Mouse (Mus musculus) right cerebral cortex, adult 18-20 months (tissue): ENCODE data around the gene Cerk.
"Not testable (repeated sequence)": the region's sequence is repeated elsewhere in the genome, so short reads cannot be mapped to it uniquely, and the experiment has no call there.

Experiments
- DNase-seq: peaks from one replicate; pipeline ENCODE4 v3.0.0; 2022; ENCODE audit warnings: mixed read lengths

Cerk gene

DNA sequence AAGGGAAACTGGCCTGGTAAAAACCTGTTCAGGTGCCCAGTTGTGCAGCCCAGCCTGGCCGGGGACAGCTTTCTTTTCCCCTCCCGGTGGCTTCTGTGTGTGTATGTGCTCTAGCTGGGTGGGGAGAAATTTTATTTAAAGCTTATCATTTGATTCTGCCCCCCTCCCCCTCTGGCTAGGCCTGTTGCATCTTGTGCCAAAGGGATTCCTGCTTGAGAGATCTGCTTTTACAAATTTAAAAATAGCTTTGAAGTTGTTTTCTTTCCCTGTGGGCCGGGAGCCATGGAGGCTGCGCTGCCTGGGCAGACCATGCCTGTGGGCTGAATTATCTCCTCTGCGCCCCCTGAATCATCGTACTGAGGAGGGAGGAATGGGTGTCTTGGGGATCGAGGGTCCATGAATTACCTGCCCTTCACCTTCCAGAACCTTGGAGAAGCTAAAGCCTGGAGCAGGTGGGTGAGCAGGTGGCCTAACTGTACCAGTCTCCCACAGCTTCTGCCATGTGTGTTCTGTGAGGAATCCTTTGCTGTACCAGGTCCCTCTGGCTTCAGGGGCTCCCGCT lies 76.2 kb downstream of the Cerk start:
- peak; percentile 64 for DNase-seq

DNA sequence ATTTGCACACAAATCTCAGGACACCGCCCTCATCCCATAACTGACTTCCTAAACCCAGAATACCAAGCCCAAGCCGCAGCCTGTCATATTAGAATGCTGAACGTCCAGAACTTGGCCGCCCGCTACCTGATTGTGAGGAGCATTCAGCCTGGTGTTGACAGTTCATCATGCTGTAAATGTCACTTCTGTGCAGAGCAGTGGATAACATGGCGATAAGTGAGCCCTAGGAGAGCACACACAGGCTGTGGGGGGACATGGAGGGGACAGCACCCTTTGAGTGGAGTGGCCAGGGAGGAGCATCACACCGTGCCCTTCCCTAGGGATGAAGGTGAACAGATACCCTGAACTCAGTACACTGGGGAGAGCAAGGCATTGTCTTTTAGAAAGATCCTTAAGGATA lies 76.7 kb downstream of the Cerk start:
- no peak for DNase-seq

DNA sequence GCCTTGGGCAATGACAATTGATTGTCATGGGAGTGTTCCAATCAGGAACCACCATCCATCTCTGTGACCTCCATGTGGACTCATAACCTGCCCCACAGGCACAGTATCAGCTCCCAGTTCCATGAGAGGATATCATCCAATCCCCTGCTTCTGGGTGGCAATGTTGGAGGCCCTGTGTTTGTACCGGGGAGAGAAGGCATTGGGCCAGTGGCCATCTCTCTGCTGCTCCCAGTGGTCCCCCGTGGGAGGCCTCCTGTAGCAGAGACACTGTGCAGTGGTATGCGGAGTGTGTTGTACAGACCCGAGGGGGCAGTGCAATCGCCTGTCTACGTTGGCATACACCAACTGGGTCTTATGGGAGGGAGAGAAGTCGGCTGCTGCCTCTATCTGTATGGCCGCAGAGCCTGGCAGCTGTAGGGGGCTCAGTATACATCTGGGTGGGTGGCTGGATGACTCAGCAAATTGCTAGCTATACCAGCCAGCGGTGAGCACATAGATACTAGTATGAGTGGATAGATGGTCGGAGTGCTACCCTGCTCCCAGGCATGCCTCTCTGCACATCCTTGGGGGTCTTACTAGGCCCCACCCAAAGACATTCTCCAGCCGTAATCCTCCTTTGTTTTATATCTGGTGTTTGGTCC lies 78.0 kb downstream of the Cerk start:
- DNase-seq = no peak

DNA sequence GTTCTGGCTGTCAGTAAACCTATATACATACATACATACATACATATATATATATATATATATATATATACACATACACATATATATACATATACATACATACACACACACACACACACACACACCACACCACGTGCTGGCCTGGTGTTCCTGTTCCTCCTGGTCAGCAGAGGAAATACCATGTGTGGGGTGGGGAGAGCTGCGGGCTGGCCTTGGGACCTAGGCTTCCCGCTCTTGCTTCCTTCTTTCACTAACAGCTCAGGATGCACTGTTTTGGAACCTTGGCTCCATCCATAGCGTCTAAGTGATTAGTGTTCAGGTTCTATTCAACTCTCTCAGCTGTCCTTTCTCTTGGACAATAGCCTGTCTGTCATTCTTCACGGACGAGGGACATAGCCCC lies 80.2 kb downstream of the Cerk start:
- DNase-seq = no peak

DNA sequence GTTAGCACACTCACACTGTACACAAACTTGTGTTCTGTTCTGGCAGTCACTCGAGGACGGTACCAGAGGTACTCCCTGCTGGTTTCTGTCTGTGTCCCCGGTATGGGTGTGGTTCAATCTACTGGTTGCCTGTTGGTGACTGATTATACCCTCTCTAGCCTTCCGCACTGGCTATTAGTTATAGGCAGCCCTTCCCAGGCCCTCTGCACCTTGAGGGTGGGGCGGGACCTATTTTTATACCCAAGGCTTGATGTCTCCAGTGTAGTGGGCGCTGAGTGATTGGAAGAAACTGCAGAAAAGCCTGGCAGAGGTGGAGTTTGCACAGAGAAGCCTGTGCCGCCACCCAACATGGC lies 80.6 kb downstream of the Cerk start:
- no peak for DNase-seq

DNA sequence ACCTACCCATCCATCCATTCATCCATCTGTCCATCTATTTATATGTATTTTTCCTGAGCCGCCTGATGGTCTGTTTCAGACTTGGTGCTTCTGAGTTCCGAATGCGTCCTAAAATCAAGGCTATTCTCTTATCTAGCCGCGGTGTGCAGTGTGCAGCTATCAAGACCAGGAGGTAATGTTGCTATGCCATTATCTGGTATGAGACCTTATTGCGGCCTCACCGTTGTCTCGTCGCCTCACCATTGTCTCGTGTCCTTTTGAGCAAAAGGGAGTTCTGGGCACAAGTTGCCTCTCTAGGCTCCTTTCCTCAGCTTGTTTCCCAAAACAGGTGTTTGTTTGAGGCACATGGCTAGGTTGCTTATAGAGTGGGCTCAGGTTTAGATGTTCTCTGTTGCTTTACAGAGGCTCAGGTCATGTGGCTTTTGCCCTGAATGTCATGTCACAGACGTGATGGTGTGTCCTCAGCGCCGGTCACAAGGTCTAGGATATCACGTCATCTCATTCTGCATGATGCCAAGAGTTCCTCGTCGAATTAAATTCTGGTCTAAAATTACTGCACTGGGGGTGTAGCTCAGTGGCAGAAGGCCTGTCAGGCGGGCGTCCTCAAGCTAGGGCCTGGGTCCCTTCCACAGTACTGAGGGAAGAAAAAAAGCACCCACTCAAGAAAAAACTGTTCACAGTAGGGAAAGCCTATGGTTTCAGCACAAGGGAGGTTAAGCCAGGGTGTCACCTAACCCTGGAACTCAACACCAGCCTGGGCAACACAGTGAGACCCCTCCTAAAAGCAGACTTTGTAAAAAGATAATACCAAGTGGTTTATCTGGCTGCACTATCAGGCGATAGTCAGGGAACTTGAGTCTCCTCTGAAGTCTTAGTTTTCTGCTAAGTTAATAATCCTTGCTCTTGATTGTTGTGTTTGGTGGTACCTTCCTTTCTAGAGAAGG lies 81.3 kb downstream of the Cerk start:
- DNase-seq = no peak

DNA sequence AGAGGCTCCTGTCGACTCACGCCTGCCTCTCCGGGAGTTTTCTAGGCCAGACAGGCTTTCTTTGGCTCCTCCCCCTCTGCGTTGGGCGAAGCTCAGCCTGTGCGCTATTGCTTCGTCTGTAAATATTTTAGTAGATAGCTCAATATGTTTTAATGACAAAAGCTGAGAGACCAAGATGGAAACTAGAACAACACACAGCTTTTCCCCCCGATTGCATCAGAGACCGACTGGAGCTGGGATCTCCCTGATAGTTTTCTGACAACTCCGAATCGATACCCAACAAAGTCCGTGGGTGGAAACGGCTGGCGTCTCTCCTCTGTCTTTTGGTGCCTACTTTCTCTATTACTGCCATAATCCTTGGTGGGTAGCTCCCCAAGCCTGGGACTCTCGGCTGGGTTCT lies 83.6 kb downstream of the Cerk start:
- DNase-seq = no peak

DNA sequence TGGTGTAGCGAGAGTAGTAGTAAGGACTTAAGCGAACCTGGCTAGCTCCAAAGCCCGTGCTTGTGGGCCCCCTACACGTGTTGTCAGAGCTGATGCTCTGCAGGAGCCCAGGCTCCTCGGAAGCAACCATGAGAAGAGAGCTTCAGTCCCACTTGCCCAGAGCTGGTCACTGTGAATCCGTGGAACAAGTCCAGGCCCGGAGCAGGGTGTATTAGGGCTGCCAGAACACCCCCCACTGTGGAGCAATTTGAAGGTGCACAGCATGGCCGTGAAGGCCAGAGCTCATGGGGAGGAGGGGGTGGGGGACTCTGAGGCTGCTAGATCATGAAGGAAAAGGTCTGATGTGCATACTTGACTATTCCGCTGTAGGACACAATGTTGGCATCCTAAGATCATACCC lies 84.4 kb downstream of the Cerk start:
- DNase-seq = no peak

DNA sequence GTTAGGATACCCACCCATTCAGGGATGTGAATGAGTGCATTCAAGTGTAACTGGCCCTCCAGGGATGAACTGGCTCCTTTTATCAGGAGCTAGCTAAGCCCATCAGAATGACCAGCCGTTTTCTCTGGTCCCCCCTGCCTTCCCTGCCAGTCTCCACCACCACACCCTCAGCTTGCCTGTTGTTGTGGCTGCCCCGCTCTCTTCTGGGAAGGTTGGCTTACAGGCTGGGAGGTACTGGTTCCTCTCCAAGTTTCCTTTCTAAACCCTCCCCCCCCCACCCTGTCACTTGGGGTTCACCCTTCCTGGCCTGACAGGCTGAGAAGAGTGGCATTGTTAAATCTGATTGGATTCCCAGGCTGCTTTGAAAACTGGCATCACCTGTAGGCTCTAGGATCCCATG lies 88.1 kb downstream of the Cerk start:
- no peak for DNase-seq

DNA sequence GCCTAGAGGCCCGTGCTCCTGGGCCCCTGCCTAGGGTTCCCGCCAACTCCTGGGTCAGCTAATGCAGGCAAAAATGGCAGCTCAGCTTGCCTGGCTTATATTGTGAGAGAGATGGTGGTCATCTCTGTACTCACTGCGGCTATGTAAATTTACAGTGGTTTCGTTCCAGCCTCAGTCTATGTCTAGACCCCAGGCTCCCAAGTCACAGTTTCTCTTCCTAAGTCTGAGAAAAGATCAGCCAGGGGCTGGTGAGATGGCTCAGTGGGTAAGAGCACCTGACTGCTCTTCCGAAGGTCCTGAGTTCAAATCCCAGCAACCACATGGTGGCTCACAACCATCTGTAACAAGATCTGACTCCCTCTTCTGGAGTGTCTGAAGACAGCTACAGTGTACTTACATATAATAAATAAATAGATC lies 89.3 kb downstream of the Cerk start:
- DNase-seq = not testable (repeated sequence)

DNA sequence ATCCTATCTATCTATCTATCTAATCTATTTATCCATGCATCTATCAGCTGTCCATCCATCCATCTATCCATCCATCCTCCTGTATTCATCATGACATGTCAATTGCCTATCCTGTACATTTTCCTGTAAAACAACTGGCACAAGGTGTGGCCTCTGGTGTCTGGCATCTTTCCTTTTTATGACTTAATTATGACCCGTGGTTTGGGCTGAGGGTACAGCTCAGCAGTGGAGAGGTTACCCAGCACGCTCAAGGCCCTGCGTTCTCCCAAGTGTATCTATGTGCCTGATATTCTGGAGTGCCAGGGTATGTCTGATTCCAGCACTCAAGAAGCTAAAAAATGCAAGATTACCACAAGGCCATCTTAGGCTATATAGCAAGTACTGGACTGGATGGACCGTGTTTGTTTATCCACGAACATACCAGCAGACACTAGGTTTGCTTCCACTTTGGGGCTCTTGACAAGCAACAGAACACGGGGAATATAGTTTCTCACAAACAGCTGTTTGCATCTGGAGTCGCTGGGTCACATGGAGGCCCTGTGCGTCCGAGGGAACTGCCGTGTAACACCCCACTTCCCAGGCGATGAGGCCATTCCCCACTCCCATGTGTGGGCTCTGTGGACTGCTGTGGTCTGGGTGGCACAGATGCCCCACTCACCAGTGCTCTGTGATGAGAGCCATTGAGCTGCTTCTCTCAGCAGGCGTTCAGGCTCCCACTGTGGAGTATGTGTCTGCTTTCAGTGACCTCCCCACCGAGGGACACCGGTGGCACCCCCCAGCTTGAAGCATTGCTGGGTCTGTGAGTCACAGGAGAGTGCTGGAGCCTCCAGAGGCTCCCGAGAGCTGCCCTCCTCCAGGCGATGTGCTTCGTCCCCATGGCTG lies 90.0 kb downstream of the Cerk start:
- no peak for DNase-seq

DNA sequence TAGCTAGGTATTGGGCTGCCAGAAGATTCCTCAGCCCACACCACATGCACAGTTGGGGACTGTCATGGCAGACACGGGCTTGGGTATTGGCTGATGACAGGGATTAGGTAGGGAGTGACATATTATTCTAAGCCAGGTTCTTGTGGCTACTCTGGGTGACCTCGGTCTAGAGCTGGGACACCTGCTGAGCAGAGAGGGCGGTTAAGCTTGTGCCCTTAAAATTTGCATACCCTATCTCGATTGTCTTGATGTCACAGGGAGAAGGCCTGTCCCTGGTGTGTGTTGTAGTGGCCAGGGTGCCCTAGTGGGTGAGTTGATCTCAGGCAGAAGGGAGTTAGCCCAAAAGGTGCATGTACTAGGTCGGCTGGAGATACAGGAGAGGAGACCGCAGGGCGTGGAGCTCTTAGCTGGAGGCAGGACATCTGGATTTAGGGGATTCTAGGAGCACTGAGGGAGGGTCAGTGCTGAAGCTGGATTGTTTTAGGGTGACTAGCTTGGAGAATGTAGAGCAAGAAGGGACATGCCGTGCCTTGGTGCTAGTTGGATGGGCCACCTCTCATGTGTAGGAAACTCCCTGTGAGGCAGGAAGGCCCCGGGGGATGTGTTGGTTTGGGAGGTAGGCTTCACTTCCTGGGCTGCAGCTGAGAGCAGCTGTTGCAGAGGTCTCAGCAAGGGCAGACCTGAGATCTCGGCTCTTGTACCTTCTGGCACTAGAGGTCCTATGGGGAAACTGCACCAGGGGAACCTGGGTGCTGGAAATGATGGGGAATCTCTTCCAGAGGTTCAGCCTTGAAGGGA lies 91.4 kb downstream of the Cerk start:
- DNase-seq = no peak

DNA sequence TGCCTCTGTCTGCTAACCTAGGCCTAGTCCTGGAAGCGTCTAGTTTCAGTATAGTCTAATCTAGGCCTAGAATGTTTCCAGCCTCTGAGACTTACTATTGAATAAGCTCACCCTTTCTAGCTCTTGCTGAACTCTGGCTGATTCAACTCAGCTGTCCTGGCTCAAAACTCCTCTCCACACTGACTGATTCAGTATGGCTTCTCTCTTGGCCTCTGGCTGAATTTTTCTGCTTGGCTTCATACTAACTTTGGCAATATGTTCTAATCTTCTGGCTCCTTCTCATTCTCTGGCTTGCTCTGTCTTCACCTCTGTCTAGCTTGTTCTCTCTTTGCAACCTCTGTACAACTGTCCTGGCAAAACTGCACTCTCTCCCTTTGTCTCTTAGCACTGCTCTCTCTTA lies 92.7 kb downstream of the Cerk start:
- no peak for DNase-seq

DNA sequence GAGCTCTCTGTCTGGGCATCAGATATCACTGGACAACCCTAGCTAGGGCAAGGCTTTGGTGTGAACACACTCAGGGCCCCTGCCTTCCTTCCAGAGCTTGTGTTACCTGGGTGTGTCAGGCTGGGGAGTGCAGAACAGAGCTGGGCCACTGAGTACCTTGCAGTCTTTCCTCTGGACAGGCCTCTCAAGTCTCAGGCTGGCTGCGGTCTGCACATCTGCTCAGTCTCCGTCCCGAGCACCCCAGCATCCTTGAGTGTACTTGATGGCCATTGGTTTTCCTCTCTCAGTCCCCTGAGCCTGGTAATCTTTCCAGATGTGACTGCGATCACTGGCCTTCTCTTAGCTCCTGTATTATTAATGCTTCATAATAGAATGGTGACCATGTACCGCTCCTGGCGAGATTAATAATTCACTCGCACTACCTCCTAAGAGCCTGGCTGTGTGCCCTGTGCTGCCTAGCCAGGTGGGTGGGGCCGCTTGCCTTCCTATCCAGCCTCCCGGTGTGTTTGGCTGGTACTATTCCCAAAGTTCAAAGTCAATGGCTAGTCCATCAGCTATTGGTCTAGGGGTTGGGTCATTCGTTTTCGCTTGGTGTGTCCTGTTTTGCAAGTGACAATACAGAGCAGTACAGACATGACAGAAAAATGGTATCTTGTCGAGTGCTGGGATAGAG lies 93.8 kb downstream of the Cerk start:
- DNase-seq = no peak

DNA sequence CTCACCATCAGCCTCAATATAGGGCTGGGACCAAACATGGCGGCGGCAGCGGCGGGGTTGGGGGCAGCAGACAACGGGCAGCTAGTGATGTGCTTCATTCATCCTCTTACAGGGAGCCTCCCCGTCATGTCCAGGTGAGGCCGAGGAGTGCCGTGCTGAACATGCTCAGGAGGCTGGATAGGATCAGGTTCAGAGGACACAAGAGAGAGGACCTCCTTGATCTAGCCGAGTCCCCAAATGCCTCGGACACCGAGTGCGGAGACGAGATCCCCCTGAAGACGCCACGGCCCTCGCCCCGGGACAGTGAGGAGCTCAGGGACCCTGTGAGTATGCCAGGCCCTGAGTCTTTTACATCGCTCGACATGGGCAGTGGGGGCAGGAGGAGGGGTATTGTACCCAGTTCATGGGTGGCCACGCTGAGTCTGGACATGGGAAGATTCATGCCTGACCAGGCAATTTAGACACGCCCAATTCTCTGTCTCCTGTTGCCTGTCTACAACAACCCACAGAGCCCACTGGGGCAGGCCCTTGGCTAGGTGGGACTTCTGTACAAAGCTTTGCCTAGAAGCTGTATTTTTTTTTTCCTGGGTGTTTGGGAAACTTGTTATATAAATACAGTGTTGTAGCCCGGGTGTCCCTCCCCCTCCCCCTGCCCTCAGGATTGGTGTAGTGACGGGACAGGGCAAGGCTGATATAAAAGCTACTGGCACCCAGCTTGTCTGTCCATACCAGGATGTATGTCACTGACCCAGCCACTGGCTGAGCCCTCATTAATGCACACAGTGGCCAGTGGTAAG lies 94.5 kb downstream of the Cerk start:
- no peak for DNase-seq

DNA sequence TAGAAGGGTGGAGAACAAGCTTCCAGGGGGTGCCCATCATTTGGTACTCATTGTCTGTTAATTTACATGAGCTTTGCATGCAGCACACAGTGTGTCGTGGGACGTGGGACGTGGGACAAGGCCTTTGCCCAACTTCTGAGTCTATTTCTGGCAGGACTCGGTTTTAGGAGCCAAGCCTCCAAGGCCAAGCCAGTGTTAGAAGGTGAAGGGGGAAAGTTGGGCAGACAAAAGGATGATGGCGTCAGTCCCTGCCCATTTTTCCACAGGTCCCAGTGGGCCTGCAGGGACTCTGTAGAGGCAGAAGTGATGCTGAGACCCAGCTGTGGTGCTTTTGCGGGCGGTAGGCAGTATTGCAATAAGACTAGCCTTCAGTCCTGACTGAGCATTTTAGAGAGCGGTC lies 95.4 kb downstream of the Cerk start:
- DNase-seq = no peak

DNA sequence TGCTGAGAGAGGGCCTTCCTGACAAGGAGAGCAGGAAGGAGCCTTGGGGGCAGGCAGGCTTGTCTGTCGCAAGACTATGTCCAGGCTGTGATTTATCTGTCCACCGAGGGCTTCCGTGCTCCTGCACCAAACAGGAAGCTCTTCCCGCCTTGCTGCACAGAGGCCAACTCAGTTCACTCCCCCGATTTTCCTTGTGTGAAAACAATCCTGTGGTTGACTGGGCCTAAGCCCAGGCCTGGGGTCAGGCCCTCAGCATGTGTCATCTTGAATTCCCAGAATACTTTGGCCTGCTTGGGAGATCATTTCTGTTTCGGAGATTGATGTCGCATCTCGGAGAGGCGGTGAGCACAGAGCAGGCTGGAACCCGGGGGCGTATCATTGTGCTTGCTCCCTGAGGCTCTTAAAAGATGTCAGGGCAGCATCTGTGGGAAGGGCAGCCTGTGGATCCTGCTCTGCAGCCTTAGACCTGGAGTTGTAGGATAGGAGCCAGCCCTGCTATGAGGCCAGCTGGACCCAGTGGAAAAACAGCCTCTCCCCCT lies 95.9 kb downstream of the Cerk start:
- DNase-seq = no peak
